Mouse (Mus musculus) activated CD4-positive, CD25-positive, alpha-beta regulatory T cell (primary cell): ENCODE measurements around the gene Trpm4. TPM values are rescaled to one million over a fixed set of nuclear protein-coding genes. Genes with fewer than 3 reads are reported as not detected.

Experiments
- polyA plus RNA-seq, 2 experiments: library from polyadenylated mRNA; unstranded; fragments of 100-300 nt; shearing (Covaris generic); gene quantifications; one replicate each; pipeline ENCODE4 v1.2.1; 2017

Gene Trpm4
- polyA plus RNA-seq = 10 to 100 TPM; 12.2 to 16.1 TPM

DNA sequence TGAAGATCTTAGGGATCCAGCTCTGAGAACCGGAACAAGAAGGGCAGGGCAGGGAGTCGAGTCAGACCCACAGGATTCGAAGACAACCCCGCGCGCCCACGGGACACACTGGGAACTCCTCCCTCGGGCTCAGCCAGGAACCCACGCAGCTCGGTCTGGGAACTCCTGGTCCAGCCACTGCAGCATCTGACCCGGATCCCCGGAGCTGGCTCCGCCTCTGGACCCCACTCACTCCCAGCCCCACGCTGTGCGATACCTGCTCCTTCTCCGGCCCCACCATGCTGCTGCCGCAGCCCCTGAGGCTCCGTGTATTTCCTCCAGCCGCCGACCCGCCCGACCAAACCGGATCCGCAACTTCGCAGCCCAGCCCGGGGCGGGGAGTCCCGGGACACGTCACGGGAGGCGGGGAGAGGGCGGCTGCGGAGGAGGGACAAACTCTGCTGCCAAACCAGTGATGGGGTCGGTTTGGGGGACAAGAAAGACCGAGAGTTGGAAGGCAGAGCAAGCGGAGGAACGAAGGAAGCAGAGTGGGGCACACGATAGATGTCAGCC, at the start of gene Trpm4:
Gene Trpm4, minus strand, starts transcription at position 350 of the 552 bp plus-strand sequence.

DNA sequence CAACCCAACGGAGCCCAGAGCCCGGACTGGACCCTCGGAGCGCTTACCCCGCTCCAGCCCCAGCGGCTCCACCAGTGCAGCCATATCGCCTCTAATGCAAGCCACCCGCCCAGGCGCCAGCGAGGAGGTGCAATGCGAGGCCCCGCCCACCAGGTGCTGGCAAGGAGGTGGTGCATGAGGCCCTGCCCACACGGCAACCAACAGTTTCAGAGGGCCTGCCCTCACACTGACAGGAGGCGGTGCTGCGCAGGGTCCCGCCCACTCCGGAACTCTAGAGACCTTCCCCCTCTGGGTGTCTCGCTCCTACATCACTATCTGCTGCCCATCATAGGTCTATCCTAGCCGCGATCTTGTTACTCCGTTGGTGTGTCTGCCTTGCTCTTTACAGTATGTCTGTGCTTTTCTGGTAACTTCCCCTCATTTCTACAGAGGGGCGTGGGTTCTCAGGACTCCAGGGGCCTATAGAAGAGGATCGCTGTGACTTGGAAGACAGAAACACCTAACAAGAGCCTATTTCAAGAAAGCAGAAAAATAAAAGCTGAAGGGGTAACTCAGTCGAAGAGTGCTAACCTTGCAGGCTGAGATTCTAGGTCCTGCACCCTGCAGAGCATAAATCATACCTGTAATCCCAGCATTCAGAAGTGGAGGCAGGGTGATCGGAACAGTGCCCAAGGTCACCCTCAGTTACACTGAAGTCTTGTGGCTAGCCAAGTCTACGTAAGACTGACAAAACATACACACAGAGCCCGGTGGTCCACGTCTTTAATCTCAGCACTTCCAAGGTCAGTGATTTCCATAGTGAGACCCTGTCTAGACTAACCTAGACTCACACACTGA, 37.1 kb upstream of the Trpm4 start, which contains the start of gene Lin7b:
Gene Lin7b, minus strand, starts transcription at position 109 of the 837 bp plus-strand sequence.

GRCm38 (mm10) chr7:45366652-45367019, 33.1 kb upstream of the Trpm4 start, which contains the start of gene Ppfia3:
Gene Ppfia3, minus strand, starts transcription at chr7:45367019.

GRCm38 (mm10) chr7:45335056-45335455, 1.5 kb upstream of the Trpm4 start, which contains the start of gene Hrc:
Gene Hrc, plus strand, starts transcription at chr7:45335290.

GRCm38 (mm10) chr7:45277136-45277760, 56.3 kb downstream of the Trpm4 start, which contains the start of gene Slc6a21:
Gene Slc6a21, plus strand, starts transcription at chr7:45277513.

Other genes with a start within 250 kb of the Trpm4 start
- gene Rcn3, start 241.6 kb downstream of the Trpm4 start, polyA plus RNA-seq = 10 to 100 TPM in 1 of 2 experiments, 1 to 10 TPM in 1; 5.2 to 16.8 TPM
- gene Fcgrt, start 229.9 kb downstream of the Trpm4 start, polyA plus RNA-seq = 10 to 100 TPM in 1 of 2 experiments, 1 to 10 TPM in 1; 1.6 to 18.5 TPM
- gene Rps11, start 209.3 kb downstream of the Trpm4 start, polyA plus RNA-seq = 1,000 to 10,000 TPM; 2,309 to 3,648 TPM
- gene Rpl13a, start 205.0 kb downstream of the Trpm4 start, polyA plus RNA-seq = 1,000 to 10,000 TPM; 2,307 to 3,859 TPM
- not detected for gene Gm45713, start 197.5 kb downstream of the Trpm4 start, polyA plus RNA-seq
- 100 to 1,000 TPM; 263 to 410 TPM for gene Flt3l, start 197.3 kb downstream of the Trpm4 start, polyA plus RNA-seq
- 10 to 100 TPM; 57.0 to 66.8 TPM for gene Pih1d1, start 179.5 kb downstream of the Trpm4 start, polyA plus RNA-seq
- gene Aldh16a1, start 179.2 kb downstream of the Trpm4 start, polyA plus RNA-seq = 10 to 100 TPM; 41.4 to 60.4 TPM
- gene Slc17a7, start 169.8 kb downstream of the Trpm4 start, polyA plus RNA-seq = under 1 TPM; 0.45 to 0.72 TPM
- gene Gfy, start 154.2 kb downstream of the Trpm4 start, polyA plus RNA-seq = not detected
- not detected for gene Pth2, start 152.8 kb downstream of the Trpm4 start, polyA plus RNA-seq
- under 1 TPM; 0.07 to 0.10 TPM for gene Ccdc155, start 128.9 kb downstream of the Trpm4 start, polyA plus RNA-seq
- gene Dkkl1, start 121.6 kb downstream of the Trpm4 start, polyA plus RNA-seq = 10 to 100 TPM in 1 of 2 experiments, 1 to 10 TPM in 1; 9.8 to 26.8 TPM
- 1 to 10 TPM; 2.6 to 4.0 TPM for gene Tead2, start 118.0 kb downstream of the Trpm4 start, polyA plus RNA-seq
- gene Cd37, start 94.7 kb downstream of the Trpm4 start, polyA plus RNA-seq = 100 to 1,000 TPM; 461 to 714 TPM
- gene Slc6a16, start 92.7 kb downstream of the Trpm4 start, polyA plus RNA-seq = under 1 TPM in 1 of 2 experiments, not detected in 1; 0.20 TPM
- under 1 TPM in 1 of 2 experiments, not detected in 1; 0.28 TPM for gene Slc6a21, start 56.3 kb downstream of the Trpm4 start, polyA plus RNA-seq
- not detected for gene Hrc, start 1.5 kb upstream of the Trpm4 start, polyA plus RNA-seq
- under 1 TPM; 0.12 to 0.16 TPM for gene Ppfia3, start 33.2 kb upstream of the Trpm4 start, polyA plus RNA-seq
- under 1 TPM in 1 of 2 experiments, not detected in 1; 0.35 TPM for gene Lin7b, start 36.8 kb upstream of the Trpm4 start, polyA plus RNA-seq
- 100 to 1,000 TPM; 204 to 218 TPM for gene Snrnp70, start 62.0 kb upstream of the Trpm4 start, polyA plus RNA-seq
- gene Kcna7, start 71.9 kb upstream of the Trpm4 start, polyA plus RNA-seq = not detected
- 1 to 10 TPM; 1.2 to 1.4 TPM for gene Ntf5, start 79.9 kb upstream of the Trpm4 start, polyA plus RNA-seq
- not detected for gene Lhb, start 87.0 kb upstream of the Trpm4 start, polyA plus RNA-seq
- gene Gys1, start 101.1 kb upstream of the Trpm4 start, polyA plus RNA-seq = 10 to 100 TPM in 1 of 2 experiments, 1 to 10 TPM in 1; 6.3 to 11.1 TPM
- gene Ruvbl2, start 104.3 kb upstream of the Trpm4 start, polyA plus RNA-seq = 10 to 100 TPM; 52.7 to 55.4 TPM
- 1,000 to 10,000 TPM; 1,818 to 2,133 TPM for gene Ftl1, start 126.1 kb upstream of the Trpm4 start, polyA plus RNA-seq
- 100 to 1,000 TPM; 303 to 346 TPM for gene Bax, start 133.1 kb upstream of the Trpm4 start, polyA plus RNA-seq
- gene Tulp2, start 148.1 kb upstream of the Trpm4 start, polyA plus RNA-seq = under 1 TPM; 0.45 to 0.88 TPM
- under 1 TPM in 1 of 2 experiments, not detected in 1; 0.21 TPM for gene Gm45808, start 153.0 kb upstream of the Trpm4 start, polyA plus RNA-seq
- gene Dhdh, start 155.0 kb upstream of the Trpm4 start, polyA plus RNA-seq = 1 to 10 TPM in 1 of 2 experiments, under 1 TPM in 1; 0.27 to 1.1 TPM
- 100 to 1,000 TPM; 193 to 285 TPM for gene Nucb1, start 176.6 kb upstream of the Trpm4 start, polyA plus RNA-seq
- 10 to 100 TPM; 30.0 to 40.4 TPM for gene Ppp1r15a, start 192.5 kb upstream of the Trpm4 start, polyA plus RNA-seq
- under 1 TPM in 1 of 2 experiments, not detected in 1; 0.49 TPM for gene Plekha4, start 192.6 kb upstream of the Trpm4 start, polyA plus RNA-seq
- gene Hsd17b14, start 221.1 kb upstream of the Trpm4 start, polyA plus RNA-seq = under 1 TPM; 0.85 to 0.86 TPM
- 10 to 100 TPM; 61.0 to 61.5 TPM for gene Bcat2, start 236.4 kb upstream of the Trpm4 start, polyA plus RNA-seq